Mouse (Mus musculus) cortical plate, adult 2 months (tissue): ENCODE measurements around the gene Fcho2.

Experiments used
- CTCF ChIP-seq: fragments of 200-500 bp; IDR thresholded peaks from 2 replicates; pipeline ENCODE4 v1.5.1; 2011; ENCODE audit warnings: mild to moderate bottlenecking, control low read depth, low read length; ENCODE audit not compliant: insufficient read depth; ENCODE audit errors: extremely low read depth
- POLR2A ChIP-seq: fragments of 200-500 bp; IDR thresholded peaks from 2 replicates; pipeline ENCODE4 v1.6.1; 2011; ENCODE audit warnings: mild to moderate bottlenecking, low read length, control low read depth; ENCODE audit not compliant: insufficient read depth; ENCODE audit errors: extremely low read depth

DNA sequence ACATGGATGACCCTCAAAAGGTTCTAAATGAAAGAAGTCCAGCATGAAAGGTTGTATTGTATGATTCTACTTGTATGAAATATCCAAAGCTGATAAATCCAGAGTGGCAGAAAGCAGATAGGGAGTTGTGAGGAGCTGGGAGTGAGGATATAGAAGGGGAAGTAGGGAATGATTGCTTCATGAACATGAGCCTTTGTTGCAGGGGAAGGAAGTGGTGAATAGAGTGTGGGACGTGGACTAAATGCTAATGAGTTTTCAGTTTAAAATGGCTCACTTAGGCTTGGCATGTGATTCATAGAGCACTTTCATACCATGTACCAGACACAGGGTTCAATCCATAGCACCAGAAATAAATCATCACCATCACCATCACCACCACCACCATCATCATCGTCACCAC, 131.8 kb downstream of the Fcho2 start:
- TF ChIP-seq CTCF, result no peak
- no peak for TF ChIP-seq POLR2A
